Mouse (Mus musculus) brown adipose tissue, adult 24 weeks (tissue): ENCODE measurements around the gene Ttc12. TPM values are rescaled to one million over a fixed set of nuclear protein-coding genes. Genes with fewer than 3 reads are reported as not detected.

Experiments used
- H3K27ac ChIP-seq: fragments of 200-500 bp; replicated peaks from 2 replicates; pipeline ENCODE4 v1.5.1; 2012; ENCODE audit warnings: low read depth, mild to moderate bottlenecking, low read length
- H3K4me1 ChIP-seq: fragments of 200-500 bp; 2 replicates; pipeline ENCODE4 v1.6.1; 2012; ENCODE audit warnings: low read length, mixed read lengths; ENCODE audit not compliant: control insufficient read depth, insufficient read depth, insufficient read length
- H3K4me3 ChIP-seq: fragments of 200-500 bp; 2 replicates; pipeline ENCODE4 v1.5.1; 2012; ENCODE audit warnings: low read depth, mild to moderate bottlenecking, low read length, moderate library complexity; ENCODE audit not compliant: insufficient read depth
- polyA plus RNA-seq: library from polyadenylated mRNA; stranded (reverse); fragments of >200 nt; gene quantifications from 2 replicates; pipeline ENCODE4 v1.2.4, GENCODE M21; 2012; ENCODE audit not compliant: missing spikeins, insufficient read depth, insufficient read length

Ttc12 gene
- polyA plus RNA-seq, 1 experiment = 2.1 TPM

GRCm38 (mm10) chr9:49470946-49471345 lies 15.1 kb downstream of the Ttc12 start:
- H3K27ac ChIP-seq = no peak overlapping the region
- no peak overlapping the region for H3K4me3 ChIP-seq
- H3K4me1 ChIP-seq = no peaks in the 10 kb centered on the region

DNA sequence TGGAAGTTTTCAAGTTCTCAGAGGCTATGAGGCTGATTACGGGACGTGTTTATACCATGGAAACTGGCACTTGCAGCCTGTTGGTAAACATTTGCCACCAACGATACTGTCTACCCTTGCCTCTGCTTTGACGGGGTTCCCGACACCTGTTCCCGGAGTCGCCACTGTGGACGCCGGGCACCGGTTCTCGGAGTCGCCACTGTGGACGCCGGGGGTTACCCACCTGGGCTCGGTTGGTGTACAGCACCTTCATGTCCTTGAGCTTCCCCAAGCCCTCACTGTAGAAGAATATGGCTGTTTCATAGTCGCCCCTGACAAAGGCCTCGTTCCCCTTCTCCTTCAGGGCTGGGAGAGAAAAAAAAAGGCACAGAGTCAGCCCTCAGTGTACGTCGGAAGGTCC lies 16.0 kb downstream of the Ttc12 start:
- Histone ChIP-seq H3K4me3 (no peak overlapping the region), H3K27ac (no peak overlapping the region), H3K4me1 (no peaks in the 10 kb centered on the region)

DNA sequence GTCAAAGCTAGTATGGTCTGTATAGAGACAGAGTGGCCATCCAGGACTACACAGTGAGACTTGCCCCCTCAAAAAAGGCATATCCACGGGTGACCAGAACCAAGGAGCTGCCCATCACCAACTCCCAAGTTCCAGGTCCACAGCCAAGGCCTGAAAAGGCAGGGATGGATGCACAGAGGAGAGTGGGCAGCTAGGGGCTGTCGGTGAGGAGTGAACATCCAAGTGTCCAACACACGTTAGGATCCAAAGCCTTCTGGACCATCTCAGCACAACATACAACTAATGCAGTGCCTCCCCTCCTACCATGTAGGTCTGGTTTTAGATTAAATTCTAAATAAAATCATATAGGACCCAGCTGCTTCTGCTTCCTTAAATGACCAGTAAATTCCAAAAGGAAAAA lies 29.9 kb downstream of the Ttc12 start:
- Histone ChIP-seq H3K27ac (no peak overlapping the region), H3K4me1 (no peaks in the 10 kb centered on the region), H3K4me3 (no peak overlapping the region)

DNA sequence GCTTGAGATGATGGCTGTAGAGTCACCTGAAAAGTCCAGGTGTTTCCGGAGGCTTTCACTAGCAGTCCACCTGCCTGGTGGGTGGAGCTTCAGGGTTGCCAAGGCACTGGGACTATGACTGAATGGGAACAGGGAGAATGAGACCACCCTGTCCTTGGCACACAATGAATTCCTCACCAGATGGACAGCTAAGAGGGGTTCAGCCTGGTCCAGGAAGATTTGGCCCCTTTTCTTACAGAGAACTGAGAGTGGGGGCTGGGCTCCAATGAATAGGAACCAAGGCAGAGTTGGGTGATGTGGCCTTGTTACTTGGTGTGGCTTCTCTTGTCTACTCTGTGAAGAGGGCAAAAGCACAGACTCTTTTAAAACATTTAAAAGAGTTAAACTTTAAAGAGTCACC lies 33.6 kb downstream of the Ttc12 start:
- H3K27ac ChIP-seq = no peak overlapping the region
- H3K4me3 ChIP-seq = no peak overlapping the region
- H3K4me1 ChIP-seq = no peaks in the 10 kb centered on the region

- H3K27ac ChIP-seq = no peak overlapping the region
- peaks cover 3% of the 10 kb centered on the region; the same call in 1 of the 2 replicates for H3K4me1 ChIP-seq
- no peak overlapping the region for H3K4me3 ChIP-seq
Measured at GRCm38 (mm10) chr9:49450491-49450890, 35.5 kb downstream of the Ttc12 start.

DNA sequence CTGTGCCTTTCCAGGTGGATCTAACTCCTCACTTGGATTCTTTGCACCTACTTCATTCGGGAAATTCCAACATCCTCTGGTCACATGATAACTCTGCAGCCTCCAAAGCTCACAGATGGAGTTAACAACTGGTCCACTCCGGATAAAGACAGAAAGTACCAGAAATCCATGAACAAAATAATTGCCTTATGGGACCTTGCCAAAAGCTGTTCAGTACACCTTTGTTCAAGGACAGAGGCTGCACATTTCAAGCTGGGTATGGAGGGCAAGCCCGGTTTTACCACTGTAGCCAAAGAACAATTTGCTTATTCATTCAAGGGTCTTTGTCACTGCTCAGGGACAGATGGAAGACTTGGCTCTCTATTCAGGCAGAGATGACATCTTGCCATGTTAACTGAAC lies 43.4 kb downstream of the Ttc12 start:
- Histone ChIP-seq H3K4me3 (no peak overlapping the region), H3K4me1 (peaks cover 3% of the 10 kb centered on the region; the same call in 1 of the 2 replicates), H3K27ac (no peak overlapping the region)

- H3K4me3 ChIP-seq = no peak overlapping the region
- peaks cover 5% of the 10 kb centered on the region; the same call in 1 of the 2 replicates for H3K4me1 ChIP-seq
Measured at GRCm38 (mm10) chr9:49427478-49427877, 58.5 kb downstream of the Ttc12 start.

GRCm38 (mm10) chr9:49426921-49427320 lies 59.1 kb downstream of the Ttc12 start, which contains the start of gene Ankk1:
Ankk1 (minus strand) TSS chr9:49427021.
- H3K4me3 ChIP-seq = no peak within 1 kb of the TSS
- H3K4me1 ChIP-seq = peaks cover 5% of the 10 kb centered on the region; the same call in 1 of the 2 replicates
- no peak within 1 kb of the TSS for H3K27ac ChIP-seq

More at GRCm38 (mm10) chr9:49427478-49427877, 58.5 kb downstream of the Ttc12 start:
- H3K27ac ChIP-seq = no peak overlapping the region

- H3K4me1 ChIP-seq = peaks cover 5% of the 10 kb centered on the region; the same call in 1 of the 2 replicates
- no peak overlapping the region for H3K27ac ChIP-seq
- H3K4me3 ChIP-seq = no peak overlapping the region
Measured at GRCm38 (mm10) chr9:49425585-49425984, 60.4 kb downstream of the Ttc12 start.

DNA sequence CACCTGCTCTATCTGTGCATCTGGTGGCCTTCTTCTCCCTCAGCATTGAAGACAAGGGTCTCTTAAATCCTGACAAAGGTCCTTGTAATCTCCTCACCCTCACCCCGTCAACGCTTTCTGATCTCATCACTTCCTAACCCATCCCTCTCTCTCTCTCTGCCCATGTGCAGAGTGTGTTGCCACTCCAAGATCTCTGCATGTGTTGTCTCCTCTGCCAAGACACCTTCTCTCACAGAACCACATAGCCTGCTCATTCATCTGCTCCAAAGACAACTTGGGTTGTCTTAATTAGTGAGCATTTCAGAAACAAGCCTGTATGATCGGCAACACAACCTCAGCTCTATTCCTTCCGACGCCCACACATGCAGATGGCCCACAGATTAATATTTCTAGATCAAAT lies 62.2 kb downstream of the Ttc12 start:
- Histone ChIP-seq H3K27ac (no peak overlapping the region), H3K4me3 (no peak overlapping the region)

GRCm38 (mm10) chr9:49410621-49411020 lies 75.4 kb downstream of the Ttc12 start:
- Histone ChIP-seq H3K27ac (no peak overlapping the region), H3K4me1 (no peaks in the 10 kb centered on the region), H3K4me3 (no peak overlapping the region)

More for the DNA sequence above, 62.2 kb downstream of the Ttc12 start:
- H3K4me1 ChIP-seq = peaks cover 2% of the 10 kb centered on the region; the same call in 1 of the 2 replicates

DNA sequence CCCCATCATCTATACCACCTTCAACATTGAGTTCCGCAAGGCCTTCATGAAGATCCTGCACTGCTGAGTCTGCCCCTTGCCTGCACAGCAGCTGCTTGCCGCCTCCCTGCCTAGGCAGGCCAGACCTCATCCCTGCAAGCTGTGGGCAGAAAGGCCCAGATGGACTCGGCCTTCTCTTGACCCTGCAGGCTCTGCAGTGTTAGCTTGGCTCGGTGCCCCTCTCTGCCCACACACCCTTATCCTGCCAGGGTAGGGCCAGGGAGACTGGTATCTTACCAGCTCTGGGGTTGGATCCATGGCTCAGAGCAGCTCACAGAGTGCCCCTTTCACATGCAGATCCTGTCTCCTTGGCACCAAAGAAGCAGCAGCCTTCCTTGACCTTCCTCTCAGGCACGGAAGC lies 79.0 kb downstream of the Ttc12 start:
- Histone ChIP-seq H3K27ac (no peak overlapping the region), H3K4me1 (no peaks in the 10 kb centered on the region), H3K4me3 (no peak overlapping the region)

DNA sequence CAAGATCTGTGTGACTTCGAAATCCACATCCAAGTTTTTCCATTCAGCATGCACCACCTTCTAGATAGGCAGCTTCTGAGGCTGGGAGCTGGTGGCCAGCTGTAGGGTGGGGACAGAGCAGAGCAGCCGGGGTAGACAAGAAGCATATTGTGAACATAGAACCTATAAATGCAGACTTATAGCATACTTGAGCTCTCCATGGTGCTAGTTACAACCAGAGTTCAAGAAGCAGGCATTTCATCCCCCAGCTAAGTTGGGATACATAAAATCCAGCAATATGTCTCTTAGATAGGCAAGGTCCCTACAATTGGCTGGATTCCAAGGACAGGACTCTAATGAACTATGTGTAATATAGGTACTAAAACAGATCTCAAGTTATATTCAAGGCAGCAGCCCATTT lies 82.3 kb downstream of the Ttc12 start:
- Histone ChIP-seq H3K4me1 (no peaks in the 10 kb centered on the region), H3K4me3 (no peak overlapping the region), H3K27ac (no peak overlapping the region)

DNA sequence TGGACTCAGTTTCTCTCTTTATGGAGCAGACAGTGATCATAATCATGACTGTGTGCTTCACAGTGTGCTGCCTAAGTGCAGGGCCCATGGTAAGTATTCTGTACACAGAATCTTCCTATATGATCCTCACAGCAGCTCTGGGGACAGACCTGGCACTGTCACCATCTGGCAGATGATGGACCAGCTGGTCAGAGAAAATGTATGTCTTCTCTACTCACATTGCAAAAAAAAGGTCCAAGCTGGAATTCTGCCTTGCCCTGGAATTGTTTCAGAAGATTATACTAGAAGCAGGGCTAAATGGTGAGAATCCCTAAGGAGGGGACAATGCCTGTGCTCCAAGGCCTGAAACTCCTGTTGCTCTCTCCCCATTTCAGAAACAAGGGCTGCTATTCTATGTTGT lies 90.0 kb downstream of the Ttc12 start:
- Histone ChIP-seq H3K27ac (no peak overlapping the region), H3K4me3 (no peak overlapping the region), H3K4me1 (no peaks in the 10 kb centered on the region)

DNA sequence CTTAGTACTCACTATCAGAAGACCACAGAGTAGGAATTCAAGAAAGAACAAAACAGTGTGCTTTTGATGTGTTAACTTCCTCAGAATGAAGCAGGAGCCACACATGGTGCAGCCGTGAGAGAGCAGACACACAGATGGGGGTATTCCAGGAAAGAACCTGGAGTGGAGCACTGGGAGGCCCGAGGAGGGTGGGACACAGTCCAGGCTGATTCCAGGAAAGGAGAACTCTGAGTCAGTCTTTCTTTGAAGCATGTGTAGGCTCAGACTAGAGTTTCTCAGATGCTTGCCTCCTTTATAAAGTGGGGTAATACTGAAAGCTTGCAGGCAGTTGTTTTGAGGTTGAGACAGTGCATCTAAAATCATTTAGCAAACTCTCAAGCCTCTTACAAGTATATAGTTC lies 93.8 kb downstream of the Ttc12 start:
- Histone ChIP-seq H3K4me1 (no peaks in the 10 kb centered on the region), H3K4me3 (no peak overlapping the region), H3K27ac (no peak overlapping the region)
